Mouse (Mus musculus) left cerebral cortex, postnatal 10 days (tissue): ENCODE results near the gene Calm3. TPM values are rescaled to one million over a fixed set of nuclear protein-coding genes. Genes with fewer than 3 reads are reported as not detected.

Experiments used
- DNase-seq, 2 experiments: peaks; one replicate each; pipeline ENCODE4 v3.0.0; 2021 to 2022; ENCODE audit warnings: low spot score in 2 of 2, mixed read lengths in 1 of 2; ENCODE audit errors: extremely low spot score in 1 of 2
- intact Hi-C: fragments of 180-260 bp; cut with DNase I; formaldehyde crosslinking; loops from one replicate; pipeline ENCODE4 v1.15.1; 2025
- total RNA-seq, 2 experiments: library from RNA; stranded (reverse); gene quantifications; 2 replicates each; pipeline ENCODE4 v1.2.3; 2021

The Calm3 gene
- total RNA-seq, 2 experiments from 2014 or later: 2,071 to 2,081 TPM

DNA sequence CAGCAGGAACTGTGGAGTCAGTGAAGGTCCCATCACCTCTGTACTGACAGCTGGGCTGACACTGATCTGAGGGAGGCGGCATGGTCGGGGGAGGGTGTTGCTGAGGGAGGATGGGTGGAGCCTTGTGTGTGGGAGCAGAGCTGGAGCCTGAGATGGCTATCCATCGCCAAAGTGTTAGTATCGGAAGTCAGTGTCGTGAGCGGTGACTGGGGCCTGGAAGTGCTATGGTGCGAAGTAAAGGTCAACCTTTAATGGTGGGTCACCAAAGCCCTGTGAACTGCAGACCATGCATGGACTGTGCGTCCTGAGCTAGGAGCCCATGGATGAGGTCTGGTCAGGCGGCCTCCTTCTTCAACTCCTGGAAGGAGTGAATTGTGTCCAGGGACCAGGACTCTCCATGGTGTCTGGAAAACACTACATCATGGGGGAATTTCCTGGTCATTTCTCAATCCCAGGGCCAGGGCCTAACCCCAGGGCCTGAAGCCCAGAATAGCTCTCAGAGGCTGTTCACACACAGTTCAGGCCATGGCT lies 18.4 kb downstream of the Calm3 start:
- intact Hi-C loops: no loop called here
- peak in 1 of 2 experiments; percentile 56 for DNase-seq

DNA sequence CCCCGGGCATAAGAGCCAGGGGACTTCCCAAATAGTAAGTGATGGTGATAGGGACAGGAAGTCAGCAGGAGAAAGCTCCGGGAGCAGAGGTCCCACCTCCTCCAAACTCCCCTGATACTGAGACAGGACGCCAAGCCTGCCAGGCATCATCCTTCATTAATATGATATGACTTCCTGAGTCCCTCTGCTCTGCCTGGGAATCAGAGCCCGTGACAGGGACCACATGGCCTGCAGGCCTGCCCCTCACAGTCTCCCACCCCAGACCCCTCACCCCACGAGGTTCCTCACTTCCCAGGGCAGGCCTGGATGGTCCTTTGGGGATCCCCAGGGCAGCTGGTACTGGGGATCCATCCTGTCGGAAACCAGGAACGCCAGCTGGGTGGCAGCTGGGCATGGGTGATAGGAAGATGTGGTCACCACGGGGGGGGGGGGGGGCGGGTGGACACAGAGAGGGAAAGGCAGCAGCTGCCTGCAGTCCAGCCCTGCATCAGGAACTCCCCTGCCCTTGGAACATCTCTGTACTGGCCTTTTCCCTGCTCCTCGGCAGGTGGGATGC lies 19.7 kb downstream of the Calm3 start:
- intact Hi-C loops: no loop called here
- no peak for DNase-seq

DNA sequence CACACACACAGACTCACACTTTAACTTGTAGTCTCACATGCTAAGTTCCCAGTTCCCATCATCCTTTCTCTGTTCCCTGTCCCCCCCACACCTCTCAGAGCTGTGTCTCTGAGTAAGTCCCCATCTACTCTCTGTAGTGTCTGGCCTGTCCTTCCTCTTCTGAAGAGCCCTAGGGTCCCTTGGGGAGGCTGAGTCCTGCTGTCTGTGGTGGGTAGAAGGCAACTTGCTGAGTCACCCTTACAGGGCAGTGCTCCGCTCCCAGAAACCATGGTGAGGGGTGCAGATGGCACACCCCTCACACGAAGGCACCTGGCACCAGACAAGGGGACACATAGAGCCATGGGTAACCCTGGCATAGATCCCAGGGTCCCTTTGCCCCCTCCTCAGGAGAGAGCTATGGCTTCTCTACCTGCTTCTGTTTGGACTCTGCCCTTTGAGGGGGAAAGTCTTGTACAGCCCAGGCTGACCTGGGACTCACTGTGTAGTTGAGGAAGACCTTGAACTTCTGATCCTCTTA lies 20.4 kb downstream of the Calm3 start:
- DNase-seq: no peak
- intact Hi-C loops: no loop called here

DNA sequence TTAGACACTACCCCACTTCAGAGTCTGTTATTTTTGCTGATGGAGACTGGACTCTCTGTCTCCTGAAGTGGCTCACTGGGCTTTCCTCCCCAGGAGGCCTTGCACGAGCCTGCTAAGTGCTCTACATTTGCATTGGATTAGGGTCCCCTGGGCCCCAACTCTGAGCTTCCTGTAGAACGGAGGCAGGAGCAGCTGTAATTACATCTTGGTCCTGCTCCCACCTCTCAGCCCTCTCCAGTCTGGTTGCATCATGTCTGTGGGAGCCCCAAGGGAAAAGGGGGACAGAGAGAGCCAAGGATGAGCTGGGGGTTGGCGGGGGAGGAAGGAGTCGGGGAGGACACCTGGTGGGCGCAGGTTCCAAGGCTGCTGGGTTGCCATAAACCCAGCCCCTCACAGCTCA lies 23.4 kb downstream of the Calm3 start:
- no peak for DNase-seq
- intact Hi-C loops: no loop called here

DNA sequence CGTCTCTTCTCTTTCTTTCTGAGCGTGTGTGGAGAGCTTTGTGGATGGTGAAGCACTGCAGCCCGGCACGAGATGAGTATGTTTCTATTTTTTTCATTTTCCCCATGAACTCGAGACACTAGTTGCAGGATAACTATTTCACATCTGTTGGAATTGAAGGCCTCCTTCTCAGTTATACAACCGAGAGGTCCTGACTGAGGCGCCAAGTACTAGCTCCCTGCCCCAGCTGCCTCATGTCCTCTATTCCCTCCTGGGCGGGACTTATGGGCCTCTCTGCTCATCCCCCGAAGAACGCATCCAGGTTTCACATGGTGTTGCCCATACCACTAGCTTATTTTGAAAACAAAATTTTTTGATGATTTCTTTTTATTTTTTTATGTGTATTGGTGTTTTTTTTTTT lies 28.4 kb downstream of the Calm3 start:
- intact Hi-C loops: no loop called here

DNA sequence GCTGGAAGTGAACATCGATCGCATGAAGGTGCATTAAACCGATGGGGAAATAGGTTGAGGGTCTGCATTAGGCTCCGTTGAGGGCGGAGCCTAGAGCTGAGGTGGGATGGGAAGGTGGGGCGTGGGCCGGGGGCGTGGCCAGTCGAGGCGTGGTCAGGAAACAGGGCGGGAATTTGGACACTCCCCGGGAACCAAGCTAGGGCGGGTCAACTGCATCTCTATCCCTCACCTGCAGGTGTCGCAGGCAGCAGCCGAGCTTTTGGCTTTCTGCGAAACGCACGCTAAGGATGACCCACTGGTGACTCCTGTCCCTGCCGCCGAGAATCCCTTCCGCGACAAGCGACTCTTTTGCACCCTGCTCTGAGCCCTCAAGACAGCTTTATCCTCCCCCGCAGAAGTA lies 28.9 kb downstream of the Calm3 start:
- intact Hi-C loops: loop anchor here (5.0 kb wide), 1 partner anchor 148 kb away; no protein-coding TSS in a partner anchor
- DNase-seq: peak in 1 of 2 experiments; percentile 85

More for the DNA sequence above, 28.4 kb downstream of the Calm3 start:
- DNase-seq: no peak

DNA sequence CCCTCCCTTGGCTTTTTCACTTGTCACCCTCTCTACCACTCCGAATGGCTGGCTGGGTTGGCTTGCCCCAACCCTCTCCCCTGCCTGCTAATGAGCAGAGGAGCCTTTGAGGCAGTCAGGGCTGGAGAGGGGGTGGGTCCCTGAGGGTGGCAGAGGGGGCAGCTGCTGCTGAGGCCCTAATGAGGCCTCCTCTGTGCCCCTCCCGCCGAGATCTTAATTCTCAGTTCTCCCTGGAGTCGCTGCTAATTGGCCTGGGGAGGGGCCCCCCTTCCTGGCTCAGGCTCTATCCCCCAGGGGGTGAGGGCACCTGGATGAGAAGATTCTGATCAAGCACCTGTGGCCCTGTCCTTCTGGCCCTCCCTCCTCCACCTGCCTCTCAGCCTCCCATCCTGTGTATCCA lies 29.6 kb downstream of the Calm3 start:
- no peak for DNase-seq
- intact Hi-C loops: loop anchor here (5.0 kb wide), 1 partner anchor 147 kb away; no protein-coding TSS in a partner anchor

DNA sequence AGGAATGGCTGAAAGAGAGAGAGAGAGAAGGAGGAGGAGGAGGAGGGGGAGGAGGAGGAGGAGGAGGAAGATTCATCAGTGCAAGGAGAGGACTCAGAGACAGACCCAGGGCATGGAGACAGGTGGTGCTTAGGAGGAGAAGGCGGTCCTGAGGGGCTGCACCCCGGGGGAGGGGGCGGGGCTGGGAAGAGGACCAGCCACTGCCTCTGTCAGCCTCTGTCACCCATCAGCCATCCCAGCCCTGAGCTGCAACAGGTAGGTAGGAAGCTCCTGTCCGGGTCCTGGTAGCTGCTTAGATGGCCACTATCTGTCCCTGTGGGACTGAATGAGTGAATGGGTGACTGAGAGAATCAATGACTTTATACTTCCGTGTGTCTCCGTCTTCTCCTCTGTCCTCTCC lies 30.3 kb downstream of the Calm3 start:
- DNase-seq: no peak
- intact Hi-C loops: loop anchor here (5.0 kb wide), 1 partner anchor 146 kb away; no protein-coding TSS in a partner anchor

DNA sequence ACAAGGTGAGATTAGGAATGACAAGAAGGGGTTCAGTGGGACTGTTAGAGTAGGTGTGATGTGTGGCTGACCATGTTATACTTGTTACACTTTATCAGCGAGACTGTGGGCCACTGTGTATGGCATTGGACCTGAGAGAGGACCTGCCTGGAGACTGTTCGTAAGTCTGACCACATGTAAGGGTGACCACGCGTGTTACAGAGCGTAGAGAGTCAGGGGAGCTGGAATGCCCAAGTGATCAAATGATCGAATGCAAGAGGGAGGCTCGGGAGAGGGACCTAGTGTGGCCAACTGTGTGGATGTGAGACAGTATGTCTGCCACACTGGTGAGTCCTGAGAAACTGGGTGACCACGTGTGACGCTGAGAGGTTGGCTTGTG lies 31.6 kb downstream of the Calm3 start:
- DNase-seq: no peak
- intact Hi-C loops: loop anchor here (5.0 kb wide), 1 partner anchor 145 kb away; no protein-coding TSS in a partner anchor

DNA sequence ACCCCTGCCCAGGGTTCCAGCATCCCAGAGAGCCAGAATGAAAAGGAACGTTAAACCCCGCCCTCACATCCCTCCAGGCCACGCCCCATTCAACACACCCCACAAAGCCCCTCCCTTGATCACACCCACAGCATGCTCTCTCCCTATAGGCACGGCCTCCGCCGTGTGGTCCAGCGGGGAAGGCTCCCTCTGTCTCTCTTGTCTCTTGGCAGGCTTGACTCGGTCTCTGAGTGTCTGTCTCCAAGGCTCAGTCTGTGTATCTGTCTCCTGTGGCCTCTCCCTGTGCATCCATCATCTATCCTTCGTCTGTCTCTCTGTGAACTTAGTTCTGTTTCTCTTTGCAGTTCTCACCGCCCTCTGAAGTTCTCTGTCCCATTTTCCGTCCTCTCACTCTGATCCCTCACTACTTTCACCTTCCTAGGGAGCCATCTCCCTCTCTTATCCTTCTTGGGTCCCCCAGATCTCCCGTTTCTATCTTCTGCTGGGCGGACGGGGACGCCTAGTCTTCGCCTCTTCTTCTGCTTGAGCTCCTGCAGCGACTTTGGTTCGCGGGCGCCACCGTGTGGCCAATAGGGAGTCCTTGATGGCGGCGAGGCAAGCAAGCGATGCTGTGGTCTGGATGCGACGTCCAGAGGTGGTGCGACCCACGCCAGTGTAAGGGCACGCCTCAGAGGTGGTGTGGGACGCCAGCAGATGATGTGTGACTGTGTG lies 32.1 kb downstream of the Calm3 start, which contains the start of gene Gng8:
Gene Gng8, plus strand, starts transcription at position 146 of the 711 bp plus-strand sequence.
- intact Hi-C loops: loop anchor here (5.0 kb wide), 1 partner anchor 144 kb away; no protein-coding TSS in a partner anchor
- DNase-seq: peak; percentile 80 to 88

DNA sequence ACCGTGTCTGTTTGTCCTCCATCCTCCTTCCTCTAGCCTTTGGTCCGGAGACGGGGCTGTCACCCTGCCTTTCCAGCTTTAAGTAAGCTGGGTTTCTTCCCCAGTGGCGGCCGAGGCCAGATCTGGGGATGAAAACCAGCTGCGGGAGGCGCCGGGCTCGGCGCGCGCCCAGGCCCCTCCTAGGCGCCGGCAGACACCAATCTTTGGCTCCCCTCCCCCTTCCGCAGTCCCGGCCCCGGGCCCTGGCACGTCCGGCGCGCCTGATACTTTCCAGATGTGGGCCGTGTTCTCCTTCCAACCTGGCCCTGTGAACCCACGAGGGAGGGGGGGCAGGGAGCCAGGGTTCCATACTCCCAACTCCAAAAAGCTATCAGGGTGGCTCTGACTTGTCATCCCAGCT lies 33.0 kb downstream of the Calm3 start:
- intact Hi-C loops: loop anchor here (5.0 kb wide), 1 partner anchor 144 kb away; no protein-coding TSS in a partner anchor
- DNase-seq: peak in 1 of 2 experiments; percentile 85

DNA sequence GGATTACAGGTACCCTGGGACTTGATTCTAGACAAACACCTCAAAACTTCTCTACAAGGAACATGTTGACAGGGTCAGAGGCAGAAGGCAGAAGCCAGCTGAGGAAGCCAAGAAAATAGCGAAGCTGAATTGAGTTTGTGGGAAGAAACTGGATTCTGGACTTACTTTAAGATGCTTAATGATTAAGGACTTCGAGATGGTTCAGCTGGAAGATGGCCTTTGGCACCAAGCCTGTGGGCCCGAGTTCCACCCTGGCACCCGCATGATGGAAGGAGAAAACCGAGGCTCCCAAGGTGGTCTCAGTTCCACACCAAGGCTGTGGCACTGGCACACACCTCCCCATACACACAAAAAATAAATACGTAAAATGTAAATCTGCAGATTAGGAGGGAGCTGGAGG lies 33.4 kb downstream of the Calm3 start:
- intact Hi-C loops: loop anchor here (5.0 kb wide), 1 partner anchor 143 kb away; no protein-coding TSS in a partner anchor
- DNase-seq: no peak

DNA sequence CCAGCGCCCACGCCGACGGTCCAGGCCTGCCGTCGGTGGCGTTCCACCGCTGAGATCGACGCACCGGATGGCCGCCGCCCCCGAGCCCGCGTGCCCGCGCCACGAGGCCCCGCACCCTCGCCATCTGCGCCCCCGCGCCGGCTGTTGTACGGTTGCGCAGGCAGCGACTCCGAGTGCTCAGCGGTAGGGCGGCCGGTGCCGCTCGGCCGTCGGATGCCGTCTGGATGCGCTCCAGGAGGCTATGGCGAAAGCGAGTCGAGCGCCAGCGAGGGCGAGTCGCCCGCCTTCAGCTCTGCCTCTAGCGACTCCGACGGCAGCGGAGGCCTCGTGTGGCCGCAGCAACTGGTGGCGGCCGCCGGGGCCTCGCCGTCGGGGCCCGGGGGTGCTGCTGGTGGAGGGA lies 38.0 kb downstream of the Calm3 start:
- intact Hi-C loops: no loop called here
- peak in 1 of 2 experiments; percentile 65 for DNase-seq

DNA sequence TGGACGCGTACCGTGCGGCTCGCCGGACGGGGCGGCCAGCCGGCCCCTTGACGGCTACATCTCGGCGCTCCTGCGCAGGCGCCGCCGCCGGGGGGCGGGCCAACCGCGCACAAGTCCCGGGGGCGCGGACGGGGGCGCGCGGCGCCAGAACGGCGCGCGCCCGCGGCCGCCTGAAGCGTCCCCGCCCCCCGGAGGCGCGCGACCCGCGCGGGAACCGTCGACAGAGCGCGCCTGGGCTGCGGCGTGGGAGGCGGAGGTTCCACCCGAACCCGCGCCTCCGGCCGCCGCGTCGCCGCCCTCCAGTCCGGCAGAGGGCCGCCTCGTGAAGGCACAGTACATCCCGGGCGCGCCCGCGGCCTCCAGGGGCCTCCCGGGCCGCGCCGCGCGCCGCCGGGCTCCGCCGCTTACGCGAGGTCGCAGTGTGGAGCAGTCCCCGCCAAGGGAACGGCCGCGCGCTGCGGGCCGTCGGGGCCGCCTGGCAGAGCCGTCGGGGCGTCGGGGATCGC lies 38.6 kb downstream of the Calm3 start:
- intact Hi-C loops: no loop called here
- DNase-seq: peak in 1 of 2 experiments; percentile 52

DNA sequence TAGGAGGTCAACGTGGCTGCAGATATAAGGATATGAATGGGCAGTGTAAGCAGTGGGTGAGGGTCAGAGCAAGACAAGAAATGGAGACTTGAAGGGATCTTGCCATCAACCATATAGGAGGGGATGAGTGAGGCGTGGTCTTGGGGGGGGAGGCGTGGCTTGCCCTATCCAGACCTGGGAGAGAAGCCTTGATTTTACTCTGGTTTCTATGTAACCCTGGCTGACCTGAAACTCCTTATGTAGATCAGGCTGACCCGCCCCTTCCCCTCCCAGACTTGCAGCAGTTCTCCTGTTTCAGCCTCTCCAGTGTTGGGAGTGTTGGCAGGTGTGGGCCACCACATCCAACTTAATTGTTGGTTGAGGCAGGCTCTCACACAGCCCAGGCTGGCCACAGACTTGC lies 39.6 kb downstream of the Calm3 start:
- intact Hi-C loops: no loop called here
- DNase-seq: no peak

DNA sequence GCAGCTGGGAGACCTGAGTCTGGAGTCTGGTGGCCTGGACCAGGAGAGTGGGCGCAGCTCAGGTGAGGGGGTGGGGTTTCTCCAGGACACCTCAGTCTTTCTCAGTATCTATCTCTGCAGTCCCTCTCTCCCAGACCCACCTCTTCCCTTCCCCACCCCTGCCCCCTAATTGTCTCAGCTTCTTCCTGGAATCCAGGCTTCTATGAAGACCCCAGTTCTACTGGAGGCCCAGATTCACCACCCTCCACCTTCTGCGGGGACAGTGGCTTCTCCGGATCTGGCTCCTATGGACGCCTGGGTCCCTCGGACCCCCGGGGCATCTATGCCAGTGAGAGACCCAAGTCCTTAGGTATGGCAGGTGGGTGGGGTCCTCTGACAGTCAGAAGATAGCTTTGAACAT lies 40.8 kb downstream of the Calm3 start:
- no peak for DNase-seq
- intact Hi-C loops: no loop called here

DNA sequence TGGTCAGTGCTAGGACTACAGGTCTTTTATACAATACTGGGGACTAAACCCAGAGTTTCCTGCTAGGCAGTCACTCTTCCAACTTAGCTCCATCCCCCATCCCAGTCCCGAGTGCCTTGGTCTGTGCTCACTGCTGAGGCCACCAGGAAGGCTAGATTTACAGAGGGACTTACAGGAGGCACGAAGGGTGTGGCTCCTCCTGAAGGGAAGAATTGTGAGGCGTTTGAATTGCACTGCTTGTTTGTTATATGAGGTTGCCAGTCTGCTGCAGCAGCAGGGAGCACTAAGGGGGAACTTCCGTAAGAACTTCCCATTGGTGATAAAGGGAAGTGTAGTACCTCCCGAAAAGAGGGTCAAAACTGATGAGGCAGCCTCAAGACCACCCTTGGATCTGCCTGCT lies 43.3 kb downstream of the Calm3 start:
- DNase-seq: no peak
- intact Hi-C loops: no loop called here

DNA sequence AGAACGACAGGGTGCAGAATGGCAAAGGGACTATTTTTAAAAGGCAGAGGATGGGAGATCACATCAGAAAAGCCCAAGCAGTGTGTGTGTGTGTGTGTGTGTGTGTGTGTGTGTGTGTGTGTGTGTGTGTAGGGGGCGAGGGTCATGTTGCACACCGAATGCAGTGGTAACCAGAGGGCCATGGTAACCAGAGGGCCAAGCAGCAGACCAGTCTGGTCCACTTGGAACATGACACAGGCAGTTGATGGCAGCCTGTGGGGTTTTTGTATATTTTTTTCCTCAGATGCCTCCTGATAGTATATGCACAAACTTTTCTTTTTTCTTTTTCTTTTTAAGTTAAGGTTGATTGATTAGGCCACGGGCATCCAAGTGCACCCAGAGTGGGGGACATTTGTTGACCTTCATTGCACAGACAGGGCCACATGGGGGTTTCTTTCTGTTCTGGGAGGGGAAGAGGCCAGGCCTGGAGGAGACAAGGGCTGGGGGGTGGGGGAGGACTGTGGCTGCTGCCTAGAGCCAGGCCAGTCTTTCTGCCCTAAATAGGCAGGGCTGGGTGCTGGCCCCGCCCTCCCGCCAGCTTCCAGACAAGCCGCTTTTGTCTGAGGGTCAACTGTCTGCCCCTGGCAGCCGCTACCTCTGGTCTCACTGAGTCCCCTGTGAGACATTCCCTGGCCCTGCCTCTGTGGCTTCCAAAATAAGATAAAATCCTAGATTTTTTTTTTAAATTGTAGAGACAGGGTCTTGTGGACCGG lies 43.9 kb downstream of the Calm3 start:
- intact Hi-C loops: no loop called here
- DNase-seq: peak in 1 of 2 experiments; percentile 65

DNA sequence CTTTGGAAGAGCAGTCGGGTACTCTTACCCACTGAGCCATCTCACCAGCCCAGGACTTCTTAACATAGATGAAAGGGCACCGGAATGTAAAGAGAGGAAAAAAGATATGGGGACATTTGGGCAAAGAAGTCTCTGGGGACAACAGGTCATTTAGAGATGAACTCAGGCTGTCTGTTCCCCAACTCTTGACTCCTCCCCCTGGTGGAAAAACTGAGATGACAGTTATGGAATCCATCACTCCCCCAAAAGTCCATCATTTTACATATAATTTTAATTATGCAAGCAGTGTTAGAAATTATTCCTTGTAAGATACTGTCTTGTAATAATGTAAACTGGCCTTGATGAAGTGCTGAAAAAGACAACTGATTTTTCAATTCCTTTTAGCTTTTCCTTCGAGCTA lies 46.2 kb downstream of the Calm3 start:
- intact Hi-C loops: no loop called here
- DNase-seq: no peak
